Mouse (Mus musculus): ENCODE results near the gene Cd300ld3.

DNA sequence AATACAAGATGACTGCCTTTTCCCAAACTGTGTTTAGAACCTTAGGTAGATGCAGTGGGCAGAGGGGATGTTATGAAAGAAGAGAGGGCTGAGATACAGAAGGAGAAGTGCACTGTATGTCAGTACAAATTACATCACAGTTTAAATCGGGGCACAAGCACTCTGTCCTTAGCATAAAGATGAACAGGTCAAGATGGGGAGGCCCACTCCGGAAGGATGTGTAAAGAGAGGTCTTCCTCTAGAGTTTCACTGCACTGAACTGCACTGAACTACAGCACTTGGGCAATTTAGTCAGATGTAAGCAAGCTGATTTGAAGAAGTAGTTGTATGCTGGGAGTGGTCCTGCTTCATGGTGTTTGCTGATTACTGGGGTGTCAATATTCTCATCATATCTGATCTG, 11.6 kb upstream of the Cd300ld3 start:
- no peak for TF ChIP-seq POLR2A (IDR thresholded peaks at IDR 0.05; ENCODE audit: low read depth, low read length)
- no peak for TF ChIP-seq CTCF (IDR thresholded peaks at IDR 0.05; ENCODE audit: extremely low read depth, insufficient read depth, insufficient read length, insufficient replicate concordance)
